Mouse (Mus musculus) intestine, embryonic 15.5 days (tissue): ENCODE measurements around the gene Bcas3. TPM values are rescaled to one million over a fixed set of nuclear protein-coding genes. Genes with fewer than 3 reads are reported as not detected.

Experiments
- ATAC-seq: fragments of 200-750 bp; cut with Nextera tagmentation; 2 replicates; pipeline ENCODE4 v1.8.0; 2017; ENCODE audit warnings: moderate TSS enrichment, moderate library complexity
- H3K27ac ChIP-seq: fragments of 300-500 bp; sonication (generic); 2 replicates; pipeline ENCODE4 v1.5.1; 2015; ENCODE audit warnings: mild to moderate bottlenecking, inconsistent platforms
- H3K27me3 ChIP-seq: fragments of 300-500 bp; sonication (generic); replicated peaks from 2 replicates; pipeline ENCODE4 v1.6.1; 2015; ENCODE audit warnings: inconsistent platforms
- H3K36me3 ChIP-seq: fragments of 300-500 bp; sonication (generic); 2 replicates; pipeline ENCODE4 v1.6.1; 2015; ENCODE audit warnings: inconsistent platforms
- H3K4me1 ChIP-seq: fragments of 300-500 bp; sonication (generic); replicated peaks from 2 replicates; pipeline ENCODE4 v1.6.1; 2015; ENCODE audit warnings: inconsistent platforms
- H3K4me2 ChIP-seq: fragments of 300-500 bp; sonication (generic); replicated peaks from 2 replicates; pipeline ENCODE4 v1.6.1; 2015; ENCODE audit warnings: mild to moderate bottlenecking, inconsistent platforms
- H3K4me3 ChIP-seq: fragments of 300-500 bp; sonication (generic); replicated peaks from 2 replicates; pipeline ENCODE4 v1.5.1; 2015; ENCODE audit warnings: inconsistent platforms
- H3K9ac ChIP-seq: fragments of 300-500 bp; sonication (generic); 2 replicates; pipeline ENCODE4 v1.6.1; 2015; ENCODE audit warnings: inconsistent platforms
- H3K9me3 ChIP-seq: fragments of 300-500 bp; sonication (generic); 2 replicates; pipeline ENCODE4 v1.6.1; 2016; ENCODE audit warnings: inconsistent platforms
- WGBS: fragments of 180-500 bp; shearing (Covaris S2); methylation state at CpG from one replicate; pipeline ENCODE4 v1.1.7; 2015; 5-methylcytosine and 5-hydroxymethylcytosine counted together
- polyA plus RNA-seq: library from polyadenylated mRNA; unstranded; fragments of >200 nt; fragmentation: Nextera tagmentation; extraction: Ambion mirVana; gene quantifications from 2 replicates; pipeline ENCODE4 v1.2.1, GENCODE M21; 2015

Gene Bcas3
- polyA plus RNA-seq, 1 experiment from 2014 or later: 14.7 TPM

GRCm38 (mm10) chr11:85737227-85737626, 384.3 kb downstream of the Bcas3 start:
- Histone ChIP-seq H3K9me3 (no peaks in the 10 kb centered on the region), H3K27ac (0 out of 2 replicates have a peak overlapping the region, but pooled peaks have one; percentile 17), H3K4me3 (no peak overlapping the region), H3K27me3 (no peaks in the 10 kb centered on the region), H3K36me3 (no peaks in the 10 kb centered on the region), H3K4me1 (peaks cover 13% of the 10 kb centered on the region), H3K9ac (no peak overlapping the region), H3K4me2 (no peak overlapping the region)
- ATAC-seq: peak; percentile 75; the same call in 1 of the 2 replicates
- 31% methylated on average over 9 of the region's 9 CpGs for WGBS

GRCm38 (mm10) chr11:85737893-85738292, 384.9 kb downstream of the Bcas3 start:
- H3K9ac ChIP-seq: no peak overlapping the region
- no peak overlapping the region for H3K4me2 ChIP-seq
- whole genome bisulfite sequencing: 70% methylated on average over 3 of the region's 3 CpGs
- no peaks in the 10 kb centered on the region for H3K27me3 ChIP-seq
- no peak for ATAC-seq
- H3K9me3 ChIP-seq: no peaks in the 10 kb centered on the region
- no peak overlapping the region for H3K27ac ChIP-seq
- peaks cover 13% of the 10 kb centered on the region for H3K4me1 ChIP-seq
- no peak overlapping the region for H3K4me3 ChIP-seq
- H3K36me3 ChIP-seq: no peaks in the 10 kb centered on the region

- H3K27ac ChIP-seq: no peak overlapping the region
- no peak for ATAC-seq
- H3K4me1 ChIP-seq: peaks cover 13% of the 10 kb centered on the region
- no peak overlapping the region for H3K9ac ChIP-seq
- H3K9me3 ChIP-seq: no peaks in the 10 kb centered on the region
- no peak overlapping the region for H3K4me3 ChIP-seq
- no peaks in the 10 kb centered on the region for H3K36me3 ChIP-seq
- 59% methylated on average over 5 of the region's 5 CpGs for WGBS
- H3K4me2 ChIP-seq: no peak overlapping the region
- no peaks in the 10 kb centered on the region for H3K27me3 ChIP-seq
These were observed 385.6 kb downstream of the Bcas3 start for GRCm38 (mm10) chr11:85738585-85738984.

GRCm38 (mm10) chr11:85739266-85739977, 386.5 kb downstream of the Bcas3 start:
- no peak overlapping the region for H3K9ac ChIP-seq
- no peak overlapping the region for H3K4me2 ChIP-seq
- H3K27me3 ChIP-seq: no peaks in the 10 kb centered on the region
- H3K36me3 ChIP-seq: no peaks in the 10 kb centered on the region
- peaks cover 13% of the 10 kb centered on the region for H3K4me1 ChIP-seq
- no peak overlapping the region for H3K4me3 ChIP-seq
- H3K9me3 ChIP-seq: no peaks in the 10 kb centered on the region
- 48% methylated on average over 6 of the region's 6 CpGs for WGBS
- H3K27ac ChIP-seq: 0 out of 2 replicates have a peak overlapping the region, but pooled peaks have one; percentile 48
- no peak for ATAC-seq

GRCm38 (mm10) chr11:85746373-85746772, 393.4 kb downstream of the Bcas3 start:
- Histone ChIP-seq H3K4me1 (no peaks in the 10 kb centered on the region; the same call in 1 of the 2 replicates), H3K27me3 (no peaks in the 10 kb centered on the region), H3K27ac (no peak overlapping the region), H3K9ac (no peak overlapping the region), H3K9me3 (no peaks in the 10 kb centered on the region), H3K4me2 (no peak overlapping the region), H3K4me3 (no peak overlapping the region), H3K36me3 (no peaks in the 10 kb centered on the region)
- ATAC-seq: no peak
- WGBS: 61% methylated on average over 7 of the region's 7 CpGs

GRCm38 (mm10) chr11:85748891-85749290, 395.9 kb downstream of the Bcas3 start:
- no peak for ATAC-seq
- Histone ChIP-seq H3K4me3 (no peak overlapping the region), H3K4me1 (no peaks in the 10 kb centered on the region; the same call in 1 of the 2 replicates), H3K9ac (no peak overlapping the region), H3K9me3 (no peaks in the 10 kb centered on the region), H3K27ac (no peak overlapping the region), H3K4me2 (no peak overlapping the region), H3K36me3 (no peaks in the 10 kb centered on the region), H3K27me3 (no peaks in the 10 kb centered on the region)
- 84% methylated on average over 2 of the region's 2 CpGs for WGBS

- Histone ChIP-seq H3K9me3 (no peaks in the 10 kb centered on the region), H3K4me1 (peaks cover 7% of the 10 kb centered on the region; the same call in 1 of the 2 replicates), H3K36me3 (no peaks in the 10 kb centered on the region), H3K27me3 (no peaks in the 10 kb centered on the region), H3K9ac (no peak overlapping the region), H3K4me3 (no peak overlapping the region), H3K4me2 (no peak overlapping the region), H3K27ac (no peak overlapping the region)
- ATAC-seq: no peak
- WGBS: 52% methylated on average over 11 of the region's 11 CpGs
These were observed 398.2 kb downstream of the Bcas3 start for GRCm38 (mm10) chr11:85751171-85751570.

GRCm38 (mm10) chr11:85754631-85755502, 401.9 kb downstream of the Bcas3 start:
- no peak overlapping the region for H3K4me2 ChIP-seq
- H3K27me3 ChIP-seq: no peaks in the 10 kb centered on the region
- H3K27ac ChIP-seq: no peak overlapping the region
- no peaks in the 10 kb centered on the region for H3K36me3 ChIP-seq
- peak; percentile 47; the same call in 1 of the 2 replicates for ATAC-seq
- H3K4me3 ChIP-seq: no peak overlapping the region
- H3K4me1 ChIP-seq: peaks cover 10% of the 10 kb centered on the region; the same call in 1 of the 2 replicates
- 40% methylated on average over 13 of the region's 13 CpGs for WGBS
- H3K9ac ChIP-seq: no peak overlapping the region
- H3K9me3 ChIP-seq: no peaks in the 10 kb centered on the region

- Histone ChIP-seq H3K27me3 (no peaks in the 10 kb centered on the region), H3K27ac (peak overlapping the region; percentile 42; the same call in 1 of the 2 replicates), H3K9ac (no peak overlapping the region), H3K4me3 (no peak overlapping the region), H3K9me3 (no peaks in the 10 kb centered on the region), H3K4me1 (peaks cover 16% of the 10 kb centered on the region; the same call in 1 of the 2 replicates), H3K4me2 (no peak overlapping the region), H3K36me3 (no peaks in the 10 kb centered on the region)
- ATAC-seq: 0 out of 2 replicates have a peak, but pooled peaks have one; percentile 41
- 52% methylated on average over 2 of the region's 2 CpGs for WGBS
These were observed 402.6 kb downstream of the Bcas3 start for GRCm38 (mm10) chr11:85755503-85756044.

- Histone ChIP-seq H3K4me2 (no peak overlapping the region), H3K27me3 (no peaks in the 10 kb centered on the region), H3K4me3 (no peak overlapping the region), H3K36me3 (no peaks in the 10 kb centered on the region), H3K9me3 (no peaks in the 10 kb centered on the region), H3K27ac (no peak overlapping the region), H3K4me1 (peaks cover 22% of the 10 kb centered on the region), H3K9ac (no peak overlapping the region)
- 82% methylated on average over 9 of the region's 9 CpGs for WGBS
- ATAC-seq: no peak
These were observed 405.9 kb downstream of the Bcas3 start for GRCm38 (mm10) chr11:85758891-85759290.

GRCm38 (mm10) chr11:85759634-85760439, 406.9 kb downstream of the Bcas3 start:
- Histone ChIP-seq H3K36me3 (no peaks in the 10 kb centered on the region), H3K27ac (peak overlapping the region; percentile 49; the same call in 1 of the 2 replicates), H3K9me3 (no peaks in the 10 kb centered on the region), H3K4me3 (no peak overlapping the region), H3K4me2 (no peak overlapping the region), H3K4me1 (peaks cover 18% of the 10 kb centered on the region), H3K9ac (no peak overlapping the region), H3K27me3 (no peaks in the 10 kb centered on the region)
- no peak for ATAC-seq
- 63% methylated on average over 14 of the region's 14 CpGs for WGBS
